ENCODE assay signal across 8 mouse cellular contexts in the genomic region with DNA sequence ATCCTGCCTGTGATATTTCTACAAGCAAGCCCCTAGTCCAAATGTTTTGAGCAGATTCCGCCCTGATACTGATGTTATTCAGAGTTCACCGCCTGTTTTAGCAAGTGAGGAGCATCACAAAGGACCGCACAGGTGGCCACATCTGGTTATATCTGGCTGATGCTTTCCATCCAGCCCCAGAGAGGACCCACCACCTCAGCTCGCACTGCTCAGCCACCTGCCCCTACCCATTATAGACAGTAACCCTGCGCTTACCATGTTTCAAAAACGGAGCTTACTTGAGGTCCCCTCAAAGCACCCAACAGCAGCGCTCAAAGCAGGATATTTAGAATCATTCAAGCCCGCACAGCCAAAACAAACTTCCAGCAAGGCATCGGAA.
DNase-seq lines count a peak whose midpoint lies in the region; ATAC-seq and TF ChIP-seq lines count a peak whose summit lies in the region.
"Not testable (repeated sequence)": the region's sequence is repeated elsewhere in the genome, so short reads cannot be mapped to it uniquely, and the experiment has no call there.

No protein-coding gene starts in this region.

- peak; percentile 69; the same call in 1 of the 2 replicates for ATAC-seq in forebrain, embryonic 14.5 days
- peak; percentile 48 for ATAC-seq in hindbrain, embryonic 11.5 days (ENCODE audit: low FRiP score)
- not testable (repeated sequence) for ATAC-seq in kidney, postnatal 0 days (replicated peaks; ENCODE audit: low FRiP score, low read depth); liver, embryonic 15.5 days (ENCODE audit: insufficient read depth)
- ATAC-seq in midbrain, embryonic 14.5 days (ENCODE audit: low FRiP score, low TSS enrichment): peak; percentile 57
- 0 out of 2 replicates have a peak, but pooled peaks have one; percentile 9 for ATAC-seq in stomach, embryonic 14.5 days (ENCODE audit: insufficient number of reproducible peaks, insufficient read depth, low FRiP score, low read depth)

- TF ChIP-seq CTCF in CH12.LX (conservative IDR thresholded peaks at IDR 0.05 in 1 of 2, IDR thresholded peaks at IDR 0.05 in 1 of 2; ENCODE audit: low read depth in 2 of 2, low read length in 2 of 2); cortical plate, adult 2 months (IDR thresholded peaks at IDR 0.05; ENCODE audit: extremely low read depth, insufficient read depth, low read length); kidney, postnatal 0 days (IDR thresholded peaks at IDR 0.05; ENCODE audit: low read depth): not testable (repeated sequence)

- not testable (repeated sequence) for H3K4me1 ChIP-seq in CH12.LX (ENCODE audit: control insufficient read depth in 1 of 2, insufficient read depth in 2 of 2); cortical plate, adult 2 months (ENCODE audit: control insufficient read depth, insufficient read depth, low read length); forebrain, embryonic 14.5 days (ENCODE audit: control insufficient read depth, insufficient read depth, low read length); hindbrain, embryonic 11.5 days (replicated peaks; ENCODE audit: control insufficient read depth, insufficient read depth, low read length); kidney, postnatal 0 days (replicated peaks; ENCODE audit: insufficient read depth, low read length); midbrain, embryonic 14.5 days (ENCODE audit: control insufficient read depth, insufficient read depth, low read length); stomach, embryonic 14.5 days (ENCODE audit: control insufficient read depth, insufficient read depth, low read length)
- peaks cover 15% of the 10 kb centered on the region for H3K4me1 ChIP-seq in liver, embryonic 15.5 days (replicated peaks)

- H3K9ac ChIP-seq in CH12.LX (ENCODE audit: insufficient read depth, low read depth): peak overlapping the region; percentile 56
- peak overlapping the region; percentile 69 for H3K9ac ChIP-seq in forebrain, embryonic 14.5 days (ENCODE audit: low read length)
- peak overlapping the region; percentile 72 for H3K9ac ChIP-seq in hindbrain, embryonic 11.5 days (ENCODE audit: low read depth, low read length)
- H3K9ac ChIP-seq in kidney, postnatal 0 days (ENCODE audit: low read depth, low read length): peak overlapping the region; percentile 61
- peak overlapping the region; percentile 64 for H3K9ac ChIP-seq in liver, embryonic 15.5 days
- H3K9ac ChIP-seq in midbrain, embryonic 14.5 days (replicated peaks; ENCODE audit: low read length): peak overlapping the region; percentile 75
- H3K9ac ChIP-seq in stomach, embryonic 14.5 days (replicated peaks; ENCODE audit: low read depth, low read length): peak overlapping the region; percentile 52

- H3K9me3 ChIP-seq in CH12.LX (replicated peaks; ENCODE audit: low read length); forebrain, embryonic 14.5 days (replicated peaks; ENCODE audit: control insufficient read depth, low read length); hindbrain, embryonic 11.5 days (ENCODE audit: control insufficient read depth, low read length); kidney, postnatal 0 days (replicated peaks; ENCODE audit: low read length); liver, embryonic 15.5 days (replicated peaks); midbrain, embryonic 14.5 days (ENCODE audit: control insufficient read depth, low read length); stomach, embryonic 14.5 days (ENCODE audit: control insufficient read depth, low read depth, low read length): not testable (repeated sequence)

- not testable (repeated sequence) for TF ChIP-seq POLR2A in CH12.LX (IDR thresholded peaks at IDR 0.05; ENCODE audit: low read depth, low read length); cortical plate, adult 2 months (IDR thresholded peaks at IDR 0.05; ENCODE audit: extremely low read depth, insufficient read depth, low read length)

- H3K36me3 ChIP-seq in CH12.LX (replicated peaks in 1 of 2; ENCODE audit: control insufficient read depth in 1 of 2, insufficient read depth in 1 of 2, low read length in 1 of 2); forebrain, embryonic 14.5 days (ENCODE audit: control insufficient read depth, insufficient read depth, low read length); hindbrain, embryonic 11.5 days (ENCODE audit: control insufficient read depth, insufficient read depth, low read length); kidney, postnatal 0 days (ENCODE audit: insufficient read depth, low read length); liver, embryonic 15.5 days (replicated peaks); midbrain, embryonic 14.5 days (ENCODE audit: control insufficient read depth, insufficient read depth, low read length); stomach, embryonic 14.5 days (ENCODE audit: control insufficient read depth, insufficient read depth, low read length): not testable (repeated sequence)

- in situ Hi-C loops in CH12.LX (cut with MboI; ENCODE audit: low pct_ligation_motif_present, low pct_unique_long_range_greater_than_20kb, low sequenced_read_pairs): not testable (repeated sequence)

- peak overlapping the region; percentile 73; the same call in 1 of the 2 replicates for H3K27ac ChIP-seq in CH12.LX (ENCODE audit: insufficient read depth, low read depth)
- H3K27ac ChIP-seq in cortical plate, adult 2 months (ENCODE audit: insufficient read depth, low read length): not testable (repeated sequence)
- peak overlapping the region; percentile 67 for H3K27ac ChIP-seq in forebrain, embryonic 14.5 days (ENCODE audit: low read depth, low read length)
- peak overlapping the region; percentile 58; the same call in 1 of the 2 replicates for H3K27ac ChIP-seq in hindbrain, embryonic 11.5 days (ENCODE audit: low read depth, low read length)
- H3K27ac ChIP-seq in kidney, postnatal 0 days: peak overlapping the region; percentile 88
- peak overlapping the region; percentile 71 for H3K27ac ChIP-seq in liver, embryonic 15.5 days (replicated peaks)
- H3K27ac ChIP-seq in midbrain, embryonic 14.5 days (replicated peaks; ENCODE audit: low read depth, low read length): peak overlapping the region; percentile 86
- peak overlapping the region; percentile 81; the same call in 1 of the 2 replicates for H3K27ac ChIP-seq in stomach, embryonic 14.5 days (ENCODE audit: low read length)

- WGBS in forebrain, embryonic 14.5 days: 5% methylated on average over 9 of the region's 9 CpGs
- 7% methylated on average over 9 of the region's 9 CpGs for WGBS in hindbrain, embryonic 11.5 days
- WGBS in kidney, postnatal 0 days: 5% methylated on average over 9 of the region's 9 CpGs
- WGBS in liver, embryonic 15.5 days (ENCODE audit: insufficient replicate concordance): 9% methylated on average over 9 of the region's 9 CpGs
- WGBS in midbrain, embryonic 14.5 days: 7% methylated on average over 9 of the region's 9 CpGs
- 3% methylated on average over 9 of the region's 9 CpGs for WGBS in stomach, embryonic 14.5 days

- not testable (repeated sequence) for DNase-seq in CH12.LX (ENCODE audit: extremely low read depth); hindbrain, embryonic 11.5 days (ENCODE audit: low spot score); kidney, postnatal 0 days (ENCODE audit: low spot score); midbrain, embryonic 14.5 days
- DNase-seq in forebrain, embryonic 14.5 days (ENCODE audit: low spot score): peak; percentile 16

- peak overlapping the region; percentile 62 to 93 (median 82) for H3K4me3 ChIP-seq in CH12.LX (replicated peaks in 1 of 3; ENCODE audit: low read depth in 2 of 3, low read length in 2 of 3, poor library complexity in 1 of 3)
- peak overlapping the region; percentile 84 for H3K4me3 ChIP-seq in cortical plate, adult 2 months (ENCODE audit: insufficient read depth, low read length)
- H3K4me3 ChIP-seq in forebrain, embryonic 14.5 days (ENCODE audit: low read depth, low read length): peak overlapping the region; percentile 65
- peak overlapping the region; percentile 70 for H3K4me3 ChIP-seq in hindbrain, embryonic 11.5 days (ENCODE audit: low read depth, low read length)
- H3K4me3 ChIP-seq in kidney, postnatal 0 days (replicated peaks; ENCODE audit: low read depth, low read length): peak overlapping the region; percentile 68
- peak overlapping the region; percentile 63 for H3K4me3 ChIP-seq in liver, embryonic 15.5 days (replicated peaks)
- H3K4me3 ChIP-seq in midbrain, embryonic 14.5 days (replicated peaks; ENCODE audit: low read depth, low read length): peak overlapping the region; percentile 70
- H3K4me3 ChIP-seq in stomach, embryonic 14.5 days (ENCODE audit: low read depth, low read length): peak overlapping the region; percentile 63

- not testable (repeated sequence) for H3K27me3 ChIP-seq in CH12.LX (replicated peaks); forebrain, embryonic 14.5 days (replicated peaks; ENCODE audit: control insufficient read depth, insufficient read depth, low read length); hindbrain, embryonic 11.5 days (ENCODE audit: control insufficient read depth, insufficient read depth, low read length); kidney, postnatal 0 days (ENCODE audit: insufficient read depth, low read length); liver, embryonic 15.5 days; midbrain, embryonic 14.5 days (ENCODE audit: control insufficient read depth, insufficient read depth, low read length); stomach, embryonic 14.5 days (ENCODE audit: control insufficient read depth, insufficient read depth, low read length)

- not testable (repeated sequence) for TF ChIP-seq EP300 in CH12.LX (IDR thresholded peaks at IDR 0.05; ENCODE audit: low read length)

- peak overlapping the region; percentile 77 for H3K4me2 ChIP-seq in CH12.LX (ENCODE audit: insufficient read depth, low read depth, poor library complexity, severe bottlenecking)
- peak overlapping the region; percentile 70 for H3K4me2 ChIP-seq in forebrain, embryonic 14.5 days (ENCODE audit: low read length)
- H3K4me2 ChIP-seq in hindbrain, embryonic 11.5 days (replicated peaks; ENCODE audit: low read depth, low read length): peak overlapping the region; percentile 58
- H3K4me2 ChIP-seq in kidney, postnatal 0 days (ENCODE audit: low read length): peak overlapping the region; percentile 58
- H3K4me2 ChIP-seq in liver, embryonic 15.5 days: peak overlapping the region; percentile 73
- peak overlapping the region; percentile 73 for H3K4me2 ChIP-seq in midbrain, embryonic 14.5 days (ENCODE audit: low read length)
- H3K4me2 ChIP-seq in stomach, embryonic 14.5 days (replicated peaks; ENCODE audit: low read depth, low read length): peak overlapping the region; percentile 72

- dilution Hi-C loops in CH12.LX (cut with MboI; ENCODE audit: extremely low pct_ligation_motif_present, extremely low pct_unique_long_range_greater_than_20kb, low sequenced_read_pairs): not testable (repeated sequence)

- TF ChIP-seq RAD21 in CH12.LX (IDR thresholded peaks at IDR 0.05; ENCODE audit: low read depth, low read length): not testable (repeated sequence)

- H3K79me2 ChIP-seq in CH12.LX (replicated peaks; ENCODE audit: control insufficient read depth, extremely low read depth, insufficient read depth, poor library complexity, severe bottlenecking): not testable (repeated sequence)
